Mouse (Mus musculus) stomach, postnatal 0 days (tissue): ENCODE measurements around the gene Acaca.

Experiments used
- CTCF ChIP-seq: IDR thresholded peaks from 2 replicates; pipeline ENCODE4 v1.5.1; 2016; ENCODE audit warnings: antibody characterized with exemption, low read depth, mild to moderate bottlenecking, moderate library complexity
- EP300 ChIP-seq: optimal IDR thresholded peaks from 2 replicates; pipeline ENCODE3; 2016; ENCODE audit warnings: antibody characterized with exemption

DNA sequence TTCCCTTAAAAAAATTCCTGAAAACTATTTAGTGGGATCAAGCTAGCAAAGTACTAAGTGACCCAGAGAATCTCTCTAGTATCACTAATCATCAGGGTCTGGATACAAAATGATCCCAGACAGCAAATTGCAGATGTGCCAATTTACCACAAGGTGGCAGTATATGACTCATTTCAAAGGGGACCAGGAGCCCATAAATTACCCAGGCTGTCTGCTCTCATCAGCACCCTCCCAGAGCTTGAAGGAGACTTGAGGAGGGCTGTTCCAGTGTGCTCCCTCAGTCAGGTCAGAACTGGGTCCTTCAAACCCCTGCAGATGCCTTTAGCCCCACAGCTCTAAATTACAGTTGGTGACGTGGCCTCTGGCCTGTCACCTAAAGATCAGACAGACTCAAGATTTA lies 300.1 kb downstream of the Acaca start:
- TF ChIP-seq CTCF (peak; percentile 87), EP300 (no peak)
